Mouse (Mus musculus) heart, postnatal 0 days (tissue): Measurements from ENCODE around the gene Tnrc6b.

ENCODE experiments used
- CTCF ChIP-seq: IDR thresholded peaks from 2 replicates; pipeline ENCODE4 v1.5.1; 2016; ENCODE audit warnings: antibody characterized with exemption, control low read depth, low read depth
- EP300 ChIP-seq: IDR thresholded peaks from 2 replicates; pipeline ENCODE4 v1.6.1; 2016; ENCODE audit warnings: antibody characterized with exemption, low read depth

DNA sequence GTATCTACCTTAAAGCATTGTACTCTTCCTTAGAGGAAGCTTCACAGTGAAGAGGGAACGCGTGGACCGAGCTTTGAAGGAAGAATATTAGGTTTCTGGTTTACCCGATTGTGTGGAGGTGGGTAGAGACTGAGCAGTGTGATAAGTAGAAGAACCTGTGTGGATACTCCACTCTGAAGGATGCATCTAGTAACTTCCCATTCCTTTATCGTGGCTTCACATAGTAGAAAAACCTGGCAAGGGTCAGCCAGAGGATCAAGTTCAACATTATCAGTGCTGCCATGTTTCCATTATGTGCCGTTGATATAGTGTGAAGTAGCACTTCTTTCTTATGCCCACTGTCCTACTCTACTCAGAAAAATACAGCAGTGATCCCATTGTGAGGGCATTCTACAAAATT, 53.6 kb downstream of the Tnrc6b start:
- TF ChIP-seq CTCF: no peak
- no peak for TF ChIP-seq EP300
